Comparison of ENCODE assay signal across 10 mouse cellular contexts in the genomic region with DNA sequence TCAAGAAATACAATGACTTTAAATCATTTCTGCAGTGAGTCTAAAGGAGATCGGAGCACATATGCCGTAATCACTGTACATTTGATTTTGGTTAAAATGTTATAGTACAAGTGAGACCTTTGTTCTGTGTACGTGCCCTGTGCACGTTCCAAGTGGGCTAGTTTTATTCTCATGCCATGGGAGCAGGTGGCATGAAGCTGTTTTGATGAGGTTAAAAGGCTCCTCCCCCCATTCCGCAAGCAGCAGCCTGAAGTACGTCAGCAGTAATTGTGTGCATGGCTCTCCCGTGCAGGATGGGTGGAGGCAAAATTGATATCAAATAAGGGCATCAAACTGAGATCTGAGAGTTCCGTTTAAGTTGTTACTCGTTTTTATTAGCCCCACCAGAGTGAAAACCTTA. TPM values are rescaled to one million over a fixed set of nuclear protein-coding genes. Genes with fewer than 3 reads are reported as not detected.
DNase-seq lines count a peak whose midpoint lies in the region; ATAC-seq and TF ChIP-seq lines count a peak whose summit lies in the region.
"Had no signal": no experiment of that assay in that cellular context is flagged by ENCODE, and none has a peak within 500 bp of the region (broad histone marks: within the 10 kb centered on the region; RNA-seq: fewer than 3 reads in every experiment).

No protein-coding gene starts in this region.

- peak; percentile 91 for ATAC-seq in forebrain, embryonic 14.5 days
- ATAC-seq in neural tube, embryonic 13.5 days (ENCODE audit: low read depth) = peak; percentile 95
- ATAC-seq in liver, embryonic 11.5 days (replicated peaks; ENCODE audit: low FRiP score) = no peak

- TF ChIP-seq POLR2A in cerebellum, adult 2 months (IDR thresholded peaks at IDR 0.05; ENCODE audit: borderline replicate concordance, insufficient read depth, low read length) = peak; percentile 48; the same call in 1 of the 2 replicates

- H3K27ac ChIP-seq in cerebellum, adult 2 months (ENCODE audit: insufficient read depth, low read length) = no peak overlapping the region
- peak overlapping the region; percentile 89 for H3K27ac ChIP-seq in forebrain, embryonic 14.5 days (ENCODE audit: low read depth, low read length)
- peak overlapping the region; percentile 98 for H3K27ac ChIP-seq in neural tube, embryonic 13.5 days (replicated peaks)
- no peak overlapping the region for H3K27ac ChIP-seq in liver, embryonic 11.5 days (ENCODE audit: low read depth, low read length)
- H3K27ac ChIP-seq: liver, embryonic 15.5 days had no signal

- H3K27me3 ChIP-seq in cerebellum, adult 2 months (ENCODE audit: control insufficient read depth, insufficient read depth, low read length) = no peaks in the 10 kb centered on the region
- H3K27me3 ChIP-seq in forebrain, embryonic 14.5 days (replicated peaks; ENCODE audit: control insufficient read depth, insufficient read depth, low read length) = no peaks in the 10 kb centered on the region
- H3K27me3 ChIP-seq in neural tube, embryonic 13.5 days = no peaks in the 10 kb centered on the region
- no peaks in the 10 kb centered on the region for H3K27me3 ChIP-seq in liver, embryonic 11.5 days (replicated peaks; ENCODE audit: control insufficient read depth, insufficient read depth, low read length)
- H3K27me3 ChIP-seq: liver, embryonic 15.5 days had no signal

- H3K4me3 ChIP-seq in cerebellum, adult 2 months (replicated peaks; ENCODE audit: insufficient read depth, low read depth, low read length) = peak overlapping the region; percentile 95
- peak overlapping the region; percentile 30 for H3K4me3 ChIP-seq in forebrain, embryonic 14.5 days (ENCODE audit: low read depth, low read length)
- peak overlapping the region; percentile 43 for H3K4me3 ChIP-seq in neural tube, embryonic 13.5 days
- H3K4me3 ChIP-seq in liver, embryonic 11.5 days (ENCODE audit: low read depth, low read length) = no peak overlapping the region
- H3K4me3 ChIP-seq: liver, embryonic 15.5 days had no signal

- no peaks in the 10 kb centered on the region for H3K36me3 ChIP-seq in forebrain, embryonic 14.5 days (ENCODE audit: control insufficient read depth, insufficient read depth, low read length)
- H3K36me3 ChIP-seq in neural tube, embryonic 13.5 days = no peaks in the 10 kb centered on the region
- no peaks in the 10 kb centered on the region for H3K36me3 ChIP-seq in liver, embryonic 11.5 days (ENCODE audit: control insufficient read depth, insufficient read depth, low read length)
- H3K36me3 ChIP-seq: liver, embryonic 15.5 days had no signal

- DNase-seq in cerebellum, adult 2 months = peak; percentile 72 to 82
- DNase-seq in forebrain, embryonic 14.5 days (ENCODE audit: low spot score) = peak; percentile 83
- peak; percentile 34 to 35 for DNase-seq in layer of hippocampus, postnatal 10 days (ENCODE audit: low spot score in 2 of 2)
- no peak for DNase-seq in gastrocnemius, postnatal 10 days
- DNase-seq in liver, embryonic 11.5 days (ENCODE audit: low spot score) = no peak
- no peak for DNase-seq in heart, postnatal 10 days
- DNase-seq in thymus, postnatal 25 days = no peak
- DNase-seq: heart, postnatal 36 days had no signal

- H3K4me1 ChIP-seq in cerebellum, adult 2 months (ENCODE audit: control insufficient read depth, insufficient read depth, low read length) = no peaks in the 10 kb centered on the region; the same call in 1 of the 2 replicates
- no peaks in the 10 kb centered on the region for H3K4me1 ChIP-seq in forebrain, embryonic 14.5 days (ENCODE audit: control insufficient read depth, insufficient read depth, low read length)
- H3K4me1 ChIP-seq in neural tube, embryonic 13.5 days (replicated peaks) = peaks cover 9% of the 10 kb centered on the region; the same call in 1 of the 2 replicates
- no peaks in the 10 kb centered on the region for H3K4me1 ChIP-seq in liver, embryonic 11.5 days (replicated peaks; ENCODE audit: control insufficient read depth, insufficient read depth, low read length)
- H3K4me1 ChIP-seq: liver, embryonic 15.5 days had no signal

- 10% methylated on average over 9 of the region's 9 CpGs for WGBS in cerebellum, adult 2 months
- WGBS in forebrain, embryonic 14.5 days = 23% methylated on average over 9 of the region's 9 CpGs
- 27% methylated on average over 9 of the region's 9 CpGs for whole genome bisulfite sequencing in neural tube, embryonic 13.5 days
- 74% methylated on average over 9 of the region's 9 CpGs for WGBS in liver, embryonic 11.5 days

- H3K4me2 ChIP-seq in forebrain, embryonic 14.5 days (ENCODE audit: low read length) = peak overlapping the region; percentile 46
- peak overlapping the region; percentile 57 for H3K4me2 ChIP-seq in neural tube, embryonic 13.5 days
- no peak overlapping the region for H3K4me2 ChIP-seq in liver, embryonic 11.5 days
- H3K4me2 ChIP-seq: liver, embryonic 15.5 days had no signal

- no peak for TF ChIP-seq CTCF in cerebellum, adult 2 months (IDR thresholded peaks at IDR 0.05; ENCODE audit: borderline replicate concordance, insufficient read depth, low read depth, low read length)

- no peaks in the 10 kb centered on the region for H3K9me3 ChIP-seq in forebrain, embryonic 14.5 days (replicated peaks; ENCODE audit: control insufficient read depth, low read length)
- H3K9me3 ChIP-seq in neural tube, embryonic 13.5 days = no peaks in the 10 kb centered on the region
- no peaks in the 10 kb centered on the region for H3K9me3 ChIP-seq in liver, embryonic 11.5 days (ENCODE audit: control insufficient read depth, low read length)
- H3K9me3 ChIP-seq: liver, embryonic 15.5 days had no signal

- H3K9ac ChIP-seq in forebrain, embryonic 14.5 days (ENCODE audit: low read length) = peak overlapping the region; percentile 41
- H3K9ac ChIP-seq in neural tube, embryonic 13.5 days = no peak overlapping the region; the same call in 1 of the 2 replicates
- no peak overlapping the region for H3K9ac ChIP-seq in liver, embryonic 11.5 days (ENCODE audit: low read depth, low read length)
- H3K9ac ChIP-seq: liver, embryonic 15.5 days had no signal

- intact Hi-C loops in heart, postnatal 10 days (cut with DNase I) = no loop called here

RNA-seq across cellular contexts. Expression of a gene that starts 0.5 kb away (rescaled TPM):
- polyA plus RNA-seq in cerebellum, adult 2 months (2012; rRNA removed) = 8.7 and 9.0 TPM in 2 replicates
- 4.5 and 7.2 TPM in 2 replicates for polyA plus RNA-seq in forebrain, embryonic 14.5 days (2014; fragmentation: Nextera tagmentation; extraction: Ambion mirVana)
- 10 to 100 TPM; 36.1 to 36.5 TPM for total RNA-seq in layer of hippocampus, postnatal 10 days (2021)
- 21.4 and 23.7 TPM in 2 replicates for polyA plus RNA-seq in neural tube, embryonic 13.5 days (2015; fragmentation: Nextera tagmentation; extraction: Ambion mirVana)
- total RNA-seq in gastrocnemius, postnatal 10 days (2021) = under 1 TPM; 0.07 to 0.52 TPM
- polyA plus RNA-seq in liver, embryonic 11.5 days (2014; fragmentation: Nextera tagmentation; extraction: Ambion mirVana) = 0.08 TPM in 1 of 2 replicates, not detected in the other
- total RNA-seq in heart, postnatal 10 days (2021) = not detected
- total RNA-seq: heart, postnatal 36 days had no signal
- polyA plus RNA-seq: liver, embryonic 15.5 days had no signal

Comparison
In these comparisons a context has a peak if more than half of its experiments do, and no peak if none do; other contexts are left out.
1. DNase-seq: peak in cerebellum, adult 2 months (2 of 2), forebrain, embryonic 14.5 days (single experiment) and layer of hippocampus, postnatal 10 days (2 of 2); none in gastrocnemius, postnatal 10 days (single experiment), liver, embryonic 11.5 days (single experiment), heart, postnatal 10 days (0 of 2) and thymus, postnatal 25 days (single experiment).
2. H3K27ac ChIP-seq: peak in forebrain, embryonic 14.5 days (single experiment) and neural tube, embryonic 13.5 days (single experiment); none in cerebellum, adult 2 months (single experiment) and liver, embryonic 11.5 days (single experiment).